21 mouse cellular contexts compared by ENCODE assay signal in the genomic region with DNA sequence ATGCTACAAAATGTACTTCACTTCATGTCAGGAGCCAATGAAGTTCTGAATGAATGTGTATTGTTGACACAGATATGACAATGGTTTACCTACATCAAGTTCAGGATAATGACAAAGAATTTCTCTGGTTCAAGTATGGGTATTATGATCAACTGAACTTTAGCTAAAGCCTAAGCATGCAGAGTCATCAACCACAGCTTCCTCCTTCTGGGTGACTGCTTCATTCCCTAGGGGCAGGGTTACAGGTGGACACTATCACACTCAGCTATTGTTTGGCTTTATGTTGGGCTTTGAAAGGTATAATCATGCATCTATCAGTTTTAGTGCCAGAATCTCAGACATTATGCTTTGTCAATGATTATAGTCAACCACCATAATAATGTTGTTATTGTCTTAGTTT.
"Had no signal": no experiment of that assay in that cellular context is flagged by ENCODE, and none has a peak within 500 bp of the region (broad histone marks: within the 10 kb centered on the region; RNA-seq: fewer than 3 reads in every experiment).

No protein-coding gene starts in this region.

- ATAC-seq: liver, postnatal 0 days; lung, postnatal 0 days; midbrain, embryonic 16.5 days had no signal

- H3K9me3 ChIP-seq: lung, embryonic 15.5 days; midbrain, embryonic 10.5 days; midbrain, embryonic 12.5 days; neural tube, embryonic 13.5 days; neural tube, embryonic 15.5 days had no signal

- DNase-seq: liver, postnatal 0 days; lung, adult 2 months; lung, postnatal 14 days; lung, postnatal 36 days; midbrain, embryonic 14.5 days; retina, postnatal 1 day; right cerebral cortex, adult 18-20 months; right cerebral cortex, postnatal 25 days; right cerebral cortex, postnatal 4 days; spleen, adult 18-20 months; thymus, adult 18-20 months; thymus, postnatal 14 days had no signal

- H3K4me1 ChIP-seq: lung, embryonic 15.5 days; midbrain, embryonic 10.5 days; midbrain, embryonic 12.5 days; neural tube, embryonic 13.5 days; neural tube, embryonic 15.5 days had no signal

- H3K4me3 ChIP-seq: lung, embryonic 15.5 days; midbrain, embryonic 10.5 days; midbrain, embryonic 12.5 days; myocyte; neural tube, embryonic 13.5 days; neural tube, embryonic 15.5 days had no signal

- H3K36me3 ChIP-seq: lung, embryonic 15.5 days; midbrain, embryonic 10.5 days; midbrain, embryonic 12.5 days; neural tube, embryonic 13.5 days; neural tube, embryonic 15.5 days had no signal

- H3K27me3 ChIP-seq: lung, embryonic 15.5 days; midbrain, embryonic 12.5 days; neural tube, embryonic 13.5 days; neural tube, embryonic 15.5 days had no signal

- H3K9ac ChIP-seq: liver, postnatal 0 days; lung, embryonic 15.5 days; midbrain, embryonic 12.5 days; neural tube, embryonic 13.5 days; neural tube, embryonic 15.5 days had no signal

- H3K27ac ChIP-seq: lung, embryonic 15.5 days; macrophage; midbrain, embryonic 10.5 days; midbrain, embryonic 12.5 days; neural tube, embryonic 13.5 days; neural tube, embryonic 15.5 days had no signal

- H3K4me2 ChIP-seq: lung, embryonic 15.5 days; midbrain, embryonic 12.5 days; neural tube, embryonic 13.5 days; neural tube, embryonic 15.5 days had no signal
